Mouse (Mus musculus): ENCODE measurements around the gene Necab2. TPM values are rescaled to one million over a fixed set of nuclear protein-coding genes. Genes with fewer than 3 reads are reported as not detected.

Necab2 gene
- polyA plus RNA-seq, 1 experiment from 2014 or later = 3.5 TPM

- Histone ChIP-seq H3K36me3 (no peaks in the 10 kb centered on the region), H3K4me1 (peaks cover 22% of the 10 kb centered on the region), H3K4me3 (no peak overlapping the region), H3K4me2 (replicated peaks) (0 out of 2 replicates have a peak overlapping the region, but pooled peaks have one; percentile 41), H3K27me3 (peaks cover 12% of the 10 kb centered on the region; the same call in 1 of the 2 replicates), H3K9me3 (no peaks in the 10 kb centered on the region), H3K9ac (no peak overlapping the region), H3K27ac (no peak overlapping the region)
- peak; percentile 57; the same call in 1 of the 2 replicates for ATAC-seq (ENCODE audit: low FRiP score, low read depth)
- 53% methylated on average over 7 of the region's 7 CpGs for WGBS
Measured at GRCm38 (mm10) chr8:119439893-119440249, 6.6 kb upstream of the Necab2 start.

GRCm38 (mm10) chr8:119440250-119440951 lies 6.1 kb upstream of the Necab2 start:
- H3K27me3 ChIP-seq = peaks cover 13% of the 10 kb centered on the region; the same call in 1 of the 2 replicates
- H3K4me1 ChIP-seq = peaks cover 22% of the 10 kb centered on the region
- no peaks in the 10 kb centered on the region for H3K36me3 ChIP-seq
- WGBS = 15% methylated on average over 16 of the region's 16 CpGs
- H3K27ac ChIP-seq = no peak overlapping the region
- no peaks in the 10 kb centered on the region for H3K9me3 ChIP-seq
- H3K4me3 ChIP-seq = no peak overlapping the region
- no peak overlapping the region for H3K9ac ChIP-seq
- H3K4me2 ChIP-seq (replicated peaks) = peak overlapping the region; percentile 41
- no peak; the same call in 1 of the 2 replicates for ATAC-seq (ENCODE audit: low FRiP score, low read depth)

GRCm38 (mm10) chr8:119440952-119441270 lies 5.6 kb upstream of the Necab2 start:
- H3K9me3 ChIP-seq = no peaks in the 10 kb centered on the region
- H3K4me1 ChIP-seq = peaks cover 22% of the 10 kb centered on the region
- H3K4me2 ChIP-seq (replicated peaks) = peak overlapping the region; percentile 41
- WGBS = 52% methylated on average over 1 of the region's 1 CpGs
- H3K4me3 ChIP-seq = no peak overlapping the region
- ATAC-seq (ENCODE audit: low FRiP score, low read depth) = no peak
- H3K27ac ChIP-seq = no peak overlapping the region
- no peaks in the 10 kb centered on the region for H3K36me3 ChIP-seq
- H3K27me3 ChIP-seq = peaks cover 15% of the 10 kb centered on the region; the same call in 1 of the 2 replicates
- H3K9ac ChIP-seq = no peak overlapping the region

- Histone ChIP-seq H3K4me2 (replicated peaks) (no peak overlapping the region), H3K4me3 (no peak overlapping the region), H3K27ac (no peak overlapping the region), H3K4me1 (peaks cover 21% of the 10 kb centered on the region), H3K36me3 (no peaks in the 10 kb centered on the region), H3K9me3 (no peaks in the 10 kb centered on the region), H3K9ac (no peak overlapping the region), H3K27me3 (peaks cover 16% of the 10 kb centered on the region)
- WGBS = 58% methylated on average over 5 of the region's 5 CpGs
- ATAC-seq (ENCODE audit: low FRiP score, low read depth) = no peak
Measured at GRCm38 (mm10) chr8:119442013-119442412, 4.5 kb upstream of the Necab2 start.

GRCm38 (mm10) chr8:119442970-119443369 lies 3.5 kb upstream of the Necab2 start:
- no peak overlapping the region for H3K9ac ChIP-seq
- no peaks in the 10 kb centered on the region for H3K9me3 ChIP-seq
- peaks cover 25% of the 10 kb centered on the region for H3K27me3 ChIP-seq
- whole genome bisulfite sequencing = 92% methylated on average over 8 of the region's 8 CpGs
- no peaks in the 10 kb centered on the region for H3K36me3 ChIP-seq
- ATAC-seq (ENCODE audit: low FRiP score, low read depth) = no peak
- no peak overlapping the region for H3K27ac ChIP-seq
- H3K4me3 ChIP-seq = no peak overlapping the region
- H3K4me2 ChIP-seq (replicated peaks) = no peak overlapping the region
- H3K4me1 ChIP-seq = peaks cover 27% of the 10 kb centered on the region

GRCm38 (mm10) chr8:119446990-119447780 lies 666 bp downstream of the Necab2 start:
- peak; percentile 33; the same call in 1 of the 2 replicates for ATAC-seq (ENCODE audit: low FRiP score, low read depth)
- Histone ChIP-seq H3K4me2 (replicated peaks) (peak overlapping the region; percentile 83), H3K9me3 (no peaks in the 10 kb centered on the region), H3K9ac (peak overlapping the region; percentile 74), H3K36me3 (no peaks in the 10 kb centered on the region), H3K4me3 (peak overlapping the region; percentile 71), H3K27me3 (peaks cover 38% of the 10 kb centered on the region), H3K4me1 (peaks cover 14% of the 10 kb centered on the region), H3K27ac (no peak overlapping the region)
- WGBS = under 1% methylated on average over 47 of the region's 80 CpGs

GRCm38 (mm10) chr8:119447781-119448170 lies 1.3 kb downstream of the Necab2 start:
- WGBS = 2% methylated on average over 17 of the region's 17 CpGs
- H3K27me3 ChIP-seq = peaks cover 35% of the 10 kb centered on the region
- peaks cover 14% of the 10 kb centered on the region for H3K4me1 ChIP-seq
- H3K4me2 ChIP-seq (replicated peaks) = peak overlapping the region; percentile 83
- peak overlapping the region; percentile 74 for H3K9ac ChIP-seq
- H3K36me3 ChIP-seq = no peaks in the 10 kb centered on the region
- H3K4me3 ChIP-seq = peak overlapping the region; percentile 71
- ATAC-seq (ENCODE audit: low FRiP score, low read depth) = no peak
- no peak overlapping the region for H3K27ac ChIP-seq
- H3K9me3 ChIP-seq = no peaks in the 10 kb centered on the region

GRCm38 (mm10) chr8:119449627-119450026 lies 3.1 kb downstream of the Necab2 start:
- Histone ChIP-seq H3K36me3 (no peaks in the 10 kb centered on the region), H3K4me1 (peaks cover 14% of the 10 kb centered on the region), H3K9me3 (no peaks in the 10 kb centered on the region), H3K27ac (no peak overlapping the region), H3K27me3 (peaks cover 35% of the 10 kb centered on the region), H3K4me3 (no peak overlapping the region), H3K9ac (no peak overlapping the region), H3K4me2 (replicated peaks) (no peak overlapping the region)
- WGBS = 76% methylated on average over 12 of the region's 12 CpGs
- no peak for ATAC-seq (ENCODE audit: low FRiP score, low read depth)

- Histone ChIP-seq H3K27ac (no peak overlapping the region), H3K9ac (no peak overlapping the region), H3K36me3 (no peaks in the 10 kb centered on the region), H3K9me3 (no peaks in the 10 kb centered on the region), H3K4me2 (replicated peaks) (no peak overlapping the region), H3K4me1 (peaks cover 12% of the 10 kb centered on the region), H3K4me3 (no peak overlapping the region), H3K27me3 (peaks cover 32% of the 10 kb centered on the region)
- ATAC-seq (ENCODE audit: low FRiP score, low read depth) = no peak
- WGBS = 86% methylated on average over 4 of the region's 4 CpGs
Measured at GRCm38 (mm10) chr8:119451131-119451530, 4.6 kb downstream of the Necab2 start.

GRCm38 (mm10) chr8:119452919-119453318 lies 6.4 kb downstream of the Necab2 start:
- Histone ChIP-seq H3K4me2 (replicated peaks) (no peak overlapping the region), H3K27me3 (peaks cover 23% of the 10 kb centered on the region), H3K27ac (no peak overlapping the region), H3K4me3 (no peak overlapping the region), H3K9ac (no peak overlapping the region), H3K36me3 (no peaks in the 10 kb centered on the region), H3K9me3 (no peaks in the 10 kb centered on the region), H3K4me1 (peaks cover under 1% of the 10 kb centered on the region; the same call in 1 of the 2 replicates)
- WGBS = 84% methylated on average over 5 of the region's 5 CpGs
- ATAC-seq (ENCODE audit: low FRiP score, low read depth) = no peak

- Histone ChIP-seq H3K9me3 (no peaks in the 10 kb centered on the region), H3K27me3 (no peaks in the 10 kb centered on the region), H3K4me1 (no peaks in the 10 kb centered on the region), H3K9ac (no peak overlapping the region), H3K4me2 (replicated peaks) (no peak overlapping the region), H3K36me3 (no peaks in the 10 kb centered on the region), H3K27ac (no peak overlapping the region), H3K4me3 (no peak overlapping the region)
- WGBS = 86% methylated on average over 5 of the region's 5 CpGs
- no peak for ATAC-seq (ENCODE audit: low FRiP score, low read depth)
Measured at GRCm38 (mm10) chr8:119456045-119456444, 9.5 kb downstream of the Necab2 start.

- no peaks in the 10 kb centered on the region for H3K9me3 ChIP-seq
- H3K4me3 ChIP-seq = no peak overlapping the region
- H3K4me1 ChIP-seq = no peaks in the 10 kb centered on the region
- no peaks in the 10 kb centered on the region for H3K36me3 ChIP-seq
- no peak overlapping the region for H3K27ac ChIP-seq
- 0 out of 2 replicates have a peak overlapping the region, but pooled peaks have one; percentile 26 for H3K9ac ChIP-seq
- no peak overlapping the region for H3K4me2 ChIP-seq (replicated peaks)
- ATAC-seq (ENCODE audit: low FRiP score, low read depth) = no peak
- 52% methylated on average over 16 of the region's 16 CpGs for WGBS
- peaks cover 9% of the 10 kb centered on the region for H3K27me3 ChIP-seq
Measured at GRCm38 (mm10) chr8:119459724-119460123, 13.2 kb downstream of the Necab2 start.
